14 mouse cellular contexts compared by ENCODE assay signal in the genomic region with DNA sequence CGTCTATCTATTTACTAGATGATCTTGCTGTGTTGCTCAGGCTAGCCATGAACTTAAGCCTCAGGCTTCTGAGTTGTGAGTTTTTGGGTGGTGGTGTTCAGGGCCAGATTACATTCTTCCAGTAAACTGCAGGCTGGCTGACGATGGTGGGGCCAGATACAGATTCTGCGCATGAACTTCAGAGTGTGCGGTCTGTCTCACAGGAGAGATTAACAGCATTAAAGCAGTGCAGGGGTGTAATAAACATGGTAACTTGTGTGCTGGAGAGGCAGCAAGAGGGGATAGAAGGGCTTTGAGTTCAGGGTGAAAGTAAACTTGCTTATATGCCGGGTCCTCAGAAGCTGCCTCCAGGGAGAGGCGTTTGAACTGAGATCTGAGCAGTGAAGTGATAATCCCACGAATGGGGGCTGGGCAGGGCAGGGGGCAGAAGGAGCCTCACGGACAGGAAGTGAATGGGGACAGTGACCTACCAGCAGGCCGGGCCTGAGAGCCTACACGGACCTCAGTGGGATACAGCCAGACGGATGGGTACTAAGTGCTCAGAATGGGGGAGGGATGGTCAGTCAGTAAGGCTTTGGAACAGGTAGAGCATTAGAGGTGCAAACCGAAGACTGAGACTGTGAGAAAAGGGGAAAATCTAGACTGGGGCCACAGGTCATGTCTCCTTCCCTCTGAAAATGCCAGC. TPM values are rescaled to one million over a fixed set of nuclear protein-coding genes. Genes with fewer than 3 reads are reported as not detected.
DNase-seq lines count a peak whose midpoint lies in the region; ATAC-seq lines count a peak whose summit lies in the region.
"Had no signal": no experiment of that assay in that cellular context is flagged by ENCODE, and none has a peak within 500 bp of the region (broad histone marks: within the 10 kb centered on the region; RNA-seq: fewer than 3 reads in every experiment).

No protein-coding gene starts in this region.

- no peaks in the 10 kb centered on the region for H3K36me3 ChIP-seq in heart, embryonic 11.5 days (ENCODE audit: control insufficient read depth, insufficient read depth, low read length)
- H3K36me3 ChIP-seq in lung, embryonic 16.5 days (ENCODE audit: control insufficient read depth, insufficient read depth, low read length) = no peaks in the 10 kb centered on the region; the same call in 1 of the 2 replicates
- H3K36me3 ChIP-seq: embryonic facial prominence, embryonic 12.5 days had no signal

- peak overlapping the region; percentile 14; the same call in 1 of the 2 replicates for H3K4me2 ChIP-seq in heart, embryonic 11.5 days
- 0 out of 2 replicates have a peak overlapping the region, but pooled peaks have one; percentile 9 for H3K4me2 ChIP-seq in lung, embryonic 16.5 days (ENCODE audit: low read depth, low read length)
- H3K4me2 ChIP-seq: liver, embryonic 12.5 days had no signal

- H3K27ac ChIP-seq in heart, embryonic 11.5 days (ENCODE audit: low read depth, low read length) = no peak overlapping the region
- H3K27ac ChIP-seq in lung, embryonic 16.5 days (ENCODE audit: low read length) = no peak overlapping the region
- H3K27ac ChIP-seq: embryonic facial prominence, embryonic 12.5 days; liver, embryonic 12.5 days had no signal

- H3K9me3 ChIP-seq in heart, embryonic 11.5 days (replicated peaks; ENCODE audit: control insufficient read depth, low read length) = no peaks in the 10 kb centered on the region
- no peaks in the 10 kb centered on the region for H3K9me3 ChIP-seq in lung, embryonic 16.5 days (ENCODE audit: control insufficient read depth, low read length)
- H3K9me3 ChIP-seq: embryonic facial prominence, embryonic 12.5 days; liver, embryonic 12.5 days had no signal

- H3K27me3 ChIP-seq in heart, embryonic 11.5 days (ENCODE audit: control insufficient read depth, insufficient read depth, low read length) = no peaks in the 10 kb centered on the region; the same call in 1 of the 2 replicates
- H3K27me3 ChIP-seq in lung, embryonic 16.5 days (ENCODE audit: control insufficient read depth, insufficient read depth, low read depth, low read length) = no peaks in the 10 kb centered on the region
- H3K27me3 ChIP-seq: embryonic facial prominence, embryonic 12.5 days had no signal

- no peak for ATAC-seq in heart, embryonic 11.5 days (replicated peaks; ENCODE audit: insufficient number of reproducible peaks, low FRiP score, low TSS enrichment)
- no peak for ATAC-seq in lung, embryonic 16.5 days (ENCODE audit: low read depth)
- ATAC-seq: liver, embryonic 12.5 days had no signal

- H3K9ac ChIP-seq in heart, embryonic 11.5 days (ENCODE audit: low read depth, low read length) = no peak overlapping the region
- peak overlapping the region; percentile 16; the same call in 1 of the 2 replicates for H3K9ac ChIP-seq in lung, embryonic 16.5 days (ENCODE audit: low read length)
- H3K9ac ChIP-seq: embryonic facial prominence, embryonic 12.5 days; liver, embryonic 12.5 days had no signal

- 47% methylated on average over 12 of the region's 12 CpGs for WGBS in heart, embryonic 11.5 days (ENCODE audit: insufficient replicate concordance)
- WGBS in lung, embryonic 16.5 days = 44% methylated on average over 12 of the region's 12 CpGs

- H3K4me1 ChIP-seq in heart, embryonic 11.5 days (ENCODE audit: control insufficient read depth, insufficient read depth, low read length) = peaks cover 18% of the 10 kb centered on the region
- H3K4me1 ChIP-seq in lung, embryonic 16.5 days (replicated peaks; ENCODE audit: control insufficient read depth, insufficient read depth, low read length) = peaks cover 39% of the 10 kb centered on the region

- DNase-seq in heart, adult 18-20 months = no peak
- DNase-seq in lung, postnatal 25 days (ENCODE audit: low spot score) = no peak
- peak; percentile 16 to 53 for DNase-seq in lung, postnatal 4 days
- DNase-seq in ovary, postnatal 10 days (ENCODE audit: low spot score) = no peak
- no peak for DNase-seq in frontal cortex, postnatal 36 days (ENCODE audit: low spot score in 2 of 2)
- DNase-seq in cerebellum, postnatal 36 days = no peak
- DNase-seq: adrenal gland, adult 8-10 months; cerebellum, adult 11 months; gastrocnemius, postnatal 25 days; thymus, postnatal 36 days had no signal

- H3K4me3 ChIP-seq in heart, embryonic 11.5 days (ENCODE audit: low read depth, low read length) = no peak overlapping the region
- no peak overlapping the region for H3K4me3 ChIP-seq in lung, embryonic 16.5 days (ENCODE audit: low read length)
- H3K4me3 ChIP-seq: embryonic facial prominence, embryonic 12.5 days; liver, embryonic 12.5 days had no signal

RNA-seq across cellular contexts. Expression of a gene that starts 6.0 kb away (rescaled TPM):
- 6.4 and 7.1 TPM in 2 replicates for polyA plus RNA-seq in heart, embryonic 11.5 days (2014; fragmentation: Nextera tagmentation; extraction: Ambion mirVana)
- 1 to 10 TPM; 4.7 to 5.0 TPM for total RNA-seq in heart, adult 18-20 months (2021)
- polyA plus RNA-seq in lung, embryonic 16.5 days (2015; fragmentation: Nextera tagmentation; extraction: Ambion mirVana) = 17.8 and 18.7 TPM in 2 replicates

Comparison
In these comparisons a context has a peak if more than half of its experiments do, and no peak if none do; other contexts are left out.
1. DNase-seq: peak in lung, postnatal 4 days (2 of 2); none in heart, adult 18-20 months (0 of 2), lung, postnatal 25 days (single experiment), ovary, postnatal 10 days (single experiment), frontal cortex, postnatal 36 days (0 of 2) and cerebellum, postnatal 36 days (0 of 2).